Mouse (Mus musculus) MEL (cell line): ENCODE results near the gene Galnt2.

Experiments used
- CTCF ChIP-seq, 3 experiments: IDR thresholded peaks in 2 of 3; conservative IDR thresholded peaks in 1 of 3; 2 replicates each; pipeline ENCODE4 v1.5.1; 2011 to 2012; ENCODE audit warnings: low read length in 3 of 3, low read depth in 2 of 3, mild to moderate bottlenecking in 2 of 3, improper control_type of control experiment in 1 of 3, inconsistent platforms in 1 of 3, mixed read lengths in 1 of 3, moderate library complexity in 1 of 3; ENCODE audit not compliant: control insufficient read depth in 1 of 3, insufficient read depth in 1 of 3, poor library complexity in 1 of 3, severe bottlenecking in 1 of 3
- POLR2A ChIP-seq, 2 experiments: IDR thresholded peaks; 2 replicates each; pipeline ENCODE4 v1.6.1; 2011 to 2012; ENCODE audit warnings: low read length in 2 of 2, mild to moderate bottlenecking in 2 of 2, control low read depth in 1 of 2, improper control_type of control experiment in 1 of 2, low read depth in 1 of 2, moderate library complexity in 1 of 2; ENCODE audit not compliant: control insufficient read depth in 1 of 2, insufficient read depth in 1 of 2, poor library complexity in 1 of 2

- TF ChIP-seq CTCF (IDR thresholded peaks at IDR 0.05 in 2 of 3, conservative IDR thresholded peaks at IDR 0.05 in 1 of 3; ENCODE audit: control insufficient read depth in 1 of 3, insufficient read depth in 1 of 3, low read depth in 2 of 3, low read length in 3 of 3, poor library complexity in 1 of 3, severe bottlenecking in 1 of 3), result no peak
- no peak for TF ChIP-seq POLR2A (IDR thresholded peaks at IDR 0.05; ENCODE audit: control insufficient read depth in 1 of 2, insufficient read depth in 1 of 2, low read depth in 1 of 2, low read length in 2 of 2, poor library complexity in 1 of 2)
These were observed 120.4 kb downstream of the Galnt2 start for GRCm38 (mm10) chr8:124351636-124352035.
